Mouse (Mus musculus) spleen, adult 2 months (tissue): ENCODE measurements around the gene Psmb2.

ENCODE experiments used
- CTCF ChIP-seq: fragments of 200-500 bp; IDR thresholded peaks from 2 replicates; pipeline ENCODE4 v1.5.1; 2011; ENCODE audit warnings: mild to moderate bottlenecking, inconsistent platforms; ENCODE audit not compliant: insufficient read depth, insufficient read length, insufficient replicate concordance; ENCODE audit errors: extremely low read depth
- POLR2A ChIP-seq: fragments of 200-500 bp; IDR thresholded peaks from 2 replicates; pipeline ENCODE4 v1.6.1; 2011; ENCODE audit warnings: low read depth, low read length, inconsistent platforms

DNA sequence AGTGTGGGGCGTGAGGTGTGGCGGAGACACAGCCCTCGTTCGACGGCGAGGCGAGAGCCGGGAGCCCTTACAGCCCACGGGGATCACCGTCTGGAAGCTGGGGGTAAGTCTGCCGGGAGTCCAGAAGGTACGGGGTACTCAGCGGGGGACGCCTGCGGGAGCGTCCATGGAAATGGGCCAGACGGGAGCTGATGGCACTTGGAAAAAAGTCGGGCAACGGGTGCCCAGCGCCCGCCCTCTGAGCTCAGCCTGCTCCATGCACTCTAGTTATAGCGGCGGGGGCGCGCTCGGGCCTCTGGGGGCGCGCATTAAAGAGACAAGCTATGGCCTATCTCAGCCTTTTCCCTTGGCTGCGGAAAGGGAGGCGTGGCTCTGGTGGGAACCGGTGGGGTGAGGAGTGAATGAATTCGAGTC, 58.6 kb downstream of the Psmb2 start, which contains the start of gene Tfap2e:
- TF ChIP-seq CTCF (no peak), POLR2A (no peak)
